Mouse (Mus musculus) CD4-positive, CD25-positive, alpha-beta regulatory T cell (primary cell): ENCODE measurements around the gene Rln3. TPM values are rescaled to one million over a fixed set of nuclear protein-coding genes. Genes with fewer than 3 reads are reported as not detected.

Source experiments
- polyA plus RNA-seq: library from polyadenylated mRNA; unstranded; fragments of 100-300 nt; shearing (Covaris generic); gene quantifications from one replicate; pipeline ENCODE4 v1.2.1, GENCODE M21; 2017

Gene Rln3
- 133 TPM for polyA plus RNA-seq

DNA sequence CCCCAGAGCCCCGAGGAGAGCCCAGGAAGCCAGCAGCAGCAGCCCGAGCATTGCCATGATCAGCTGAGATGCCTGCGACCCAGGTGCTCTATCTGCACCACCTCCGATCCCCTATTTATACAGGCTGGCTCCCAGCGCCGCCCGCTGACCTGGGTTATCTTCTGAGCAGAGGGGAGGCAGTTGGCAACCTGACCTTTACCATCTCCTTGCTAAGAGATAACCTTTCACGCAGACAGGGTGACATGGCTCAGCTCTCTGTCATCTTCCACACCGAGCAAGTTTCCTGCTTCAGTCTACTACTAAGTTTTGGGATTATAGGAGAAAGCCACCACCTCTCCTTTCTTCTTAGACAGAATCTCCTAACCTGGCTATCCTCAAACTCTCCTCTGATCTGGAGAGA is at the start of gene Rln3:
Gene Rln3 (minus strand): TSS at position 101 of the 400 bp plus-strand sequence.

DNA sequence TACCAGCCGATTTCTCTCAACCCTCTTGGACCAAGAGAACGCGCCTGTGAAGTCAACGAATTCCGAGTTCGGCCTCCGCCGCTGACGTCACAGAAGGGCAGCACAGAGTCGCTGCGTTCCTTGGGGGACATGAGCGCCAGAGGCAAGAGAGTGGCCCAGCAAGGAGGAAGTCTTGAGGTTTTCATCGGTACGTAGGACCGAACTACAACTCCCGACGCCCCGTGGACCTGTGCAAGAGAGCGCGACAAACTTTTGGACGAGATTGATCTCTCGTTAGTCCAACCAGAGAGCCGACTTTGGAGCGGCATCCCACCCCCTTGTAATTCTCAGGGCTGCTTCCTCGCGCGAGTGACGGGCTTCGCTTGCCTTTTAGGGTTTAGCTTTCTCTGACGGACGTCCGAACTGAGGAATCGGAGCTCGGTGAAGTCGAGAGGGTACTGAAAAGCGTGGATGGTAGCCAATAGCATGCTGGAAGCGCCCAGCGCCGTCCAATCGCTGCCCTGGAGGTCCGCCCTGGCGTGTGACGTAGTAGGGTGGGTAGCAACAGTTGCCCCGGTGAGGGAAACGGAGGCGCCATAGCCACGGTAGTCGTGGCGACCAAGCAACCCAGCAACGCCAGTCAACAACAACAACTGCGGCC is 21.6 kb upstream of the Rln3 start, which contains the start of gene Rfx1:
Gene Rfx1 (plus strand): TSS at position 544 of the 640 bp plus-strand sequence.

GRCm38 (mm10) chr8:84065037-84065436 is 20.2 kb upstream of the Rln3 start, which contains the start of gene Gm10643:
Gene Gm10643 (minus strand): TSS chr8:84065137.

DNA sequence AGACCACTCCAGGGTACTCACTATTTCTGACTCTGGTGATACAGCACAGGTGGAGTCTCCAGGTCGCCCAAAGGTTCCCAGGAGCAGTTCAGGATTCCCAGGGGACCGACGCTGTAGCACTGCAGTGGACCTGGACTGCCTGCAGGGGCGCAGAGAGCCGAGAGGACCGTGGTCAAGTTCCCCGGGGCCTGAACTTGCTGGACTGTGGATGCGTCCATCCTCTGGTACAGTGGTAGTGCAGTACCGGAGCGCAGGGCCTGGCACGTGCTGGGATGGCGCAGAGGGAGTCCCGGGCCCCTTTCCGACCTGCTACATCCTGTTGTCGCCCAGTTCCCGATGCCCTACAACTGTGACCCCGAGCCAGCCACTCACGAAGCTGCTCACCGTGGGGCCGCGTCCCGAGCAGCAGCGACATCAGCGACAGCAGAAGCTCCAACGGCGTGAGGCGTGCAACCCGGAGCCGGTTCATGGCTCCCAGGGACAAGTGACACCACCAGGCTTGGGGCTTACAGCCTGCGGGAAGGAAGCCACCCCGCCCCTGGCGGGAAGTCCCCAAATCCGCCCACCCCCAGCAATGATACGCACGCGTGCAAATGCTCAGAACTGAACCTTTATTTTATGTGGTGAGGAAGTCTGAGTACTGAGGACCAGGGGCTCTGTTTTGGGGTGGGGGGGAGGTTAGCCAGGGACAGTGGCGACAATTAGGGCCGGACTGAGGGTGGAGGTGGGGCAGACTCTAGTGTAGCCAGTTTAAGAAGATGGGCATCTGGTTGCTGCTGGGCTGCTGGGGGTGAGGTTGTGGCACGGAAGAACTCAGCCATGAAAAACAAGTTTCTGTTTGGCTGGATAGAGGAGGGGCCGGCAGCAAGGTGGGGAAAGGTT is 2.5 kb downstream of the Rln3 start, which contains the start of gene Il27ra:
Gene Il27ra (minus strand): TSS at position 524 of the 882 bp plus-strand sequence.

GRCm38 (mm10) chr8:84021096-84021495 is 23.7 kb downstream of the Rln3 start, which contains the start of gene Palm3:
Gene Palm3 (plus strand): TSS chr8:84021471.

DNA sequence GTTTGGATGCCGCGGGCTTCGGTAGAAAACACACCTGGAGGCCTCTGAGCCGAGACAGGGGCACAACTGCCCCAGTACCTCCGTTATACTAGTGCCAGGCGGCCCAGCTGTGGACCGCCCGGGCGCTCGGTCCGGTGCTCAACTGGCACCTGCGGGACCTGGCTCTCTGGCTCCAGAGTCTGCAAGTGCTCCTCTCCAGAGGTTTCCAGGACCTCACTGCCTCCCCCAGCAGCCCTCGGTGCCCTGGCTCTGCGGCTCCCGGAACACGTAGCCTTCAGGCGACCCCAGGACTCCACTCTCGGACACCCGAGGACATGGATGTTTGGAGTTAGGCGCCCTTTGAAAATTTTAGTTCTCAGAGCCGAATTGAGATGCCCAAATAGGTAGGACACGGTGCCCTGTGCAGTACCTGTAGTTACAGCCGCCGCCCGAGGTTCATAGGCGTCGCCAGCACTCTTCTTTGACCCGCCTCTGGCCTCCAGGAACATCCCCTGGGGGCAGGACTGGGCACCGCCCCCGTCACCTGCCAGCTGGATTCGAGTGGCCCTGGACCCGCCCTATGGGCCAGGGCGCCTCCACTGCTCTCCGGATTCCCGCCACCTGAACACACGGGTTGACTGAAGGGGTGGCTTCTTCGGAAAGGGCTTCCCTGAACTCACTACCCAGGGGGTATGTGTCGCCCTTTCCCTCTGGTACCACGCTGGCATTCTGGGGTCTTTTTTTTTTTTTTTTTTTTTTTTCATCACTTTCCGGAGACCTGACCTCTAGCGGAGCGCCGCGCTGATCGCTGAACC is 32.9 kb downstream of the Rln3 start, which contains the start of gene 2210011C24Rik:
Gene 2210011C24Rik (minus strand): TSS at position 467 of the 794 bp plus-strand sequence.

DNA sequence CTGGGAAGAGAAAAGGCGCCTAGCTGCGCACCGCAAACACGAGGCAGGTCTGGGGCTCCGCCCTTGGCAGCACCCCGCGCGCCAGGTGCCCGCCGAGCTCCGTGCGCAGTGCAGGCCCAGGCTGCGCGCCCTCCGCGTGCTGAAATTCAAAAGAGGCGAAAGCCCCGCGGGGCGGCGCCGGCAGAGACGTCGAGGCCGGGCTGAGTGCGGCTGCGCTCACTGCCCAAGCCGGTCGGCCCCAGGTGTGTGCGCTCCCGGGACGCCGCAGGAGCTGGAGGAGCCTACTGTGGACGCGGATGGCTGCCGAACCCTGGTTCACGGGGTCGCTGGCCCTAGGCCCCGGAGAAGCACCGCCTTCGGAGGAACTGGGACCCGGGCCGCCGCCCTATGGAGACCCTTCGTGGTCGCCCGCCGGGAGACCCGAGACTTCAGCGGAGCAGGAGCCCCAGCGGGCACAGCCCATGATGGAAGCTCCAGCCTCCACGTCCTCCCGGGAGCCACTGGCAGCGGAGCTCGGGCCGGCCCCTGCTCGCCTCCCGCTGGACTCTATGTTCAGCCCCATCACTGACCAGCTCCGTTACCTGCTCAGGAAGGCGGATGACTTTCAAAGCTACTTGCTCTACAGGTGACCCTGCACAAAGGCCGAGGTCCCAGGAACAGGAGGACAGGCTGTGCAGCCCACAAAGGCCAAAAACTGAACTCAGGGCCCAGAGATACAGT is 43.4 kb downstream of the Rln3 start, which contains the start of gene 1700067K01Rik:
Gene 1700067K01Rik (plus strand): TSS at position 222 of the 720 bp plus-strand sequence.

DNA sequence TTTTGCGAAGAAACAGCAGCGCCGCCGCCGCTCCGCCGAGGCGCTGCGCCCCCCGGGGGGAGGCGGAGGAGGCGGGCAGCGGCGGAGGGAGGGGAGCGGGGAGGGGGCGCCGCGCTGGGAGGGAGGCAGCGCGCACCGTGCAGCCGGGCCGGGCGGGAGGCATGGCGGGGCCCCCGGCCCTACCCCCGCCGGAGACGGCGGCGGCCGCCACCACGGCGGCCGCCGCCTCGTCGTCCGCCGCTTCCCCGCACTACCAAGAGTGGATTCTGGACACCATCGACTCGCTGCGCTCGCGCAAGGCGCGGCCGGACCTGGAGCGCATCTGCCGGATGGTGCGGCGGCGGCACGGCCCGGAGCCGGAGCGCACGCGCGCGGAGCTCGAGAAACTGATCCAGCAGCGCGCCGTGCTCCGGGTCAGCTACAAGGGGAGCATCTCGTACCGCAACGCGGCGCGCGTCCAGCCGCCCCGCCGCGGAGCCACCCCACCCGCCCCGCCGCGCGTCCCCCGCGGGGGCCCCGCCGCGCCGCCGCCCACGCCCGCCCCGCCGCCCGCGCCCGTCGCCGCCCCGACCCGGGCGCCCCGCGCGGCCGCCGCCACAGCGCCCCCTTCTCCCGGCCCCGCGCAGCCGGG is 47.2 kb downstream of the Rln3 start, which contains the start of gene Samd1:
Gene Samd1 (plus strand): TSS at position 162 of the 631 bp plus-strand sequence.

Other genes starting within 250 kb of the Rln3 start
- 8.6 TPM for gene Adgrl1, start 144.9 kb downstream of the Rln3 start, polyA plus RNA-seq
- 0.49 TPM for gene Gm10644, start 89.8 kb downstream of the Rln3 start, polyA plus RNA-seq
- gene Asf1b, start 89.5 kb downstream of the Rln3 start, polyA plus RNA-seq = 16.3 TPM
- 68.8 TPM for gene Prkaca, start 72.0 kb downstream of the Rln3 start, polyA plus RNA-seq
- 16.4 TPM for gene Samd1, start 47.3 kb downstream of the Rln3 start, polyA plus RNA-seq
- 0.54 TPM for gene 1700067K01Rik, start 43.5 kb downstream of the Rln3 start, polyA plus RNA-seq
- gene 2210011C24Rik, start 32.8 kb downstream of the Rln3 start, polyA plus RNA-seq = 1.3 TPM
- 14.5 TPM for gene Palm3, start 23.5 kb downstream of the Rln3 start, polyA plus RNA-seq
- 361 TPM for gene Il27ra, start 2.4 kb downstream of the Rln3 start, polyA plus RNA-seq
- gene Gm10643, start 20.1 kb upstream of the Rln3 start, polyA plus RNA-seq = 2.0 TPM
- 42.0 TPM for gene Rfx1, start 21.8 kb upstream of the Rln3 start, polyA plus RNA-seq
- gene Dcaf15, start 59.8 kb upstream of the Rln3 start, polyA plus RNA-seq = 33.5 TPM
- gene Podnl1, start 81.0 kb upstream of the Rln3 start, polyA plus RNA-seq = 11.6 TPM
- 46.5 TPM for gene Cc2d1a, start 102.9 kb upstream of the Rln3 start, polyA plus RNA-seq
- gene 4930432K21Rik, start 103.0 kb upstream of the Rln3 start, polyA plus RNA-seq = 2.3 TPM
- gene Nanos3, start 140.2 kb upstream of the Rln3 start, polyA plus RNA-seq = 0.75 TPM
- gene Zswim4, start 192.1 kb upstream of the Rln3 start, polyA plus RNA-seq = 14.7 TPM
- gene D8Ertd738e, start 204.7 kb upstream of the Rln3 start, polyA plus RNA-seq = 243 TPM
- 128 TPM for gene Mri1, start 212.3 kb upstream of the Rln3 start, polyA plus RNA-seq
- gene Ccdc130, start 225.4 kb upstream of the Rln3 start, polyA plus RNA-seq = 40.3 TPM